Mouse (Mus musculus) hindbrain, embryonic 14.5 days (tissue): ENCODE measurements around the gene N4bp2. TPM values are rescaled to one million over a fixed set of nuclear protein-coding genes. Genes with fewer than 3 reads are reported as not detected.
"Not testable (repeated sequence)": the region's sequence is repeated elsewhere in the genome, so short reads cannot be mapped to it uniquely, and the experiment has no call there.

ENCODE experiments used
- ATAC-seq: fragments of 200-750 bp; cut with Nextera tagmentation; 2 replicates; pipeline ENCODE4 v1.8.0; 2017; ENCODE audit warnings: moderate number of reproducible peaks, mild to moderate bottlenecking, moderate TSS enrichment, moderate library complexity; ENCODE audit not compliant: low FRiP score
- DNase-seq: peaks from one replicate; pipeline ENCODE4 v3.0.0-alpha.2; 2015; ENCODE audit warnings: low spot score
- H3K27ac ChIP-seq: fragments of 300-500 bp; sonication (generic); 2 replicates; pipeline ENCODE4 v1.5.1; 2014; ENCODE audit warnings: mild to moderate bottlenecking, moderate library complexity
- H3K27me3 ChIP-seq: fragments of 300-500 bp; sonication (generic); 2 replicates; pipeline ENCODE4 v1.6.1; 2014; ENCODE audit warnings: mild to moderate bottlenecking, low read length, mixed read lengths; ENCODE audit not compliant: control insufficient read depth, insufficient read depth
- H3K36me3 ChIP-seq: fragments of 300-500 bp; sonication (generic); replicated peaks from 2 replicates; pipeline ENCODE4 v1.6.1; 2014; ENCODE audit not compliant: control insufficient read depth, insufficient read depth
- H3K4me1 ChIP-seq: fragments of 300-500 bp; sonication (generic); replicated peaks from 2 replicates; pipeline ENCODE4 v1.6.1; 2014; ENCODE audit warnings: antibody characterized with exemption, low read length, mixed read lengths; ENCODE audit not compliant: control insufficient read depth, insufficient read depth
- H3K4me2 ChIP-seq: fragments of 300-500 bp; sonication (generic); replicated peaks from 2 replicates; pipeline ENCODE4 v1.6.1; 2014; ENCODE audit warnings: mild to moderate bottlenecking, moderate library complexity
- H3K4me3 ChIP-seq: fragments of 300-500 bp; sonication (generic); replicated peaks from 2 replicates; pipeline ENCODE4 v1.5.1; 2014; ENCODE audit warnings: mild to moderate bottlenecking, low read length
- H3K9ac ChIP-seq: fragments of 300-500 bp; sonication (generic); 2 replicates; pipeline ENCODE4 v1.6.1; 2014
- H3K9me3 ChIP-seq: fragments of 300-500 bp; sonication (generic); 2 replicates; pipeline ENCODE4 v1.6.1; 2016; ENCODE audit warnings: low read length; ENCODE audit not compliant: control insufficient read depth
- WGBS: fragments of 180-500 bp; shearing (Covaris S2); extraction: QIAGEN DNeasy Blood & Tissue Kit; methylation state at CpG from one replicate; pipeline ENCODE4 v1.1.7; 2014; 5-methylcytosine and 5-hydroxymethylcytosine counted together
- polyA plus RNA-seq: library from polyadenylated mRNA; unstranded; fragments of >200 nt; fragmentation: Nextera tagmentation; extraction: Ambion mirVana; gene quantifications from 2 replicates; pipeline ENCODE4 v1.2.1, GENCODE M21; 2014

Gene N4bp2
- polyA plus RNA-seq, 1 experiment from 2014 or later = 26.9 TPM

- Histone ChIP-seq H3K9ac (no peak overlapping the region), H3K27me3 (no peaks in the 10 kb centered on the region), H3K4me3 (no peak overlapping the region), H3K4me1 (peaks cover 5% of the 10 kb centered on the region; the same call in 1 of the 2 replicates), H3K27ac (no peak overlapping the region), H3K36me3 (no peaks in the 10 kb centered on the region), H3K4me2 (peak overlapping the region; percentile 8; the same call in 1 of the 2 replicates), H3K9me3 (no peaks in the 10 kb centered on the region)
- DNase-seq = peak; percentile 74
- no peak for ATAC-seq
Measured at GRCm38 (mm10) chr5:65761921-65762320, 1.4 kb upstream of the N4bp2 start.

GRCm38 (mm10) chr5:65762686-65763085, 635 bp upstream of the N4bp2 start:
- no peaks in the 10 kb centered on the region for H3K9me3 ChIP-seq
- peak overlapping the region; percentile 99 for H3K9ac ChIP-seq
- H3K27me3 ChIP-seq = no peaks in the 10 kb centered on the region
- ATAC-seq (no peak), DNase-seq (no peak)
- peaks cover 5% of the 10 kb centered on the region; the same call in 1 of the 2 replicates for H3K4me1 ChIP-seq
- H3K36me3 ChIP-seq = no peaks in the 10 kb centered on the region
- H3K4me2 ChIP-seq = peak overlapping the region; percentile 81
- 0% methylated on average over 3 of the region's 3 CpGs for WGBS
- H3K27ac ChIP-seq = peak overlapping the region; percentile 100
- H3K4me3 ChIP-seq = peak overlapping the region; percentile 95

GRCm38 (mm10) chr5:65763916-65764785, 830 bp downstream of the N4bp2 start:
- Histone ChIP-seq H3K4me3 (peak overlapping the region; percentile 95), H3K27ac (peak overlapping the region; percentile 100), H3K9ac (peak overlapping the region; percentile 99), H3K4me1 (peaks cover 5% of the 10 kb centered on the region; the same call in 1 of the 2 replicates), H3K9me3 (no peaks in the 10 kb centered on the region), H3K36me3 (no peaks in the 10 kb centered on the region), H3K4me2 (peak overlapping the region; percentile 81), H3K27me3 (no peaks in the 10 kb centered on the region)
- ATAC-seq = peak; percentile 89
- peak; percentile 83 for DNase-seq
- WGBS = 0% methylated on average over 68 of the region's 121 CpGs

- ATAC-seq (peak; percentile 90), DNase-seq (peak; percentile 90)
- Histone ChIP-seq H3K27me3 (no peaks in the 10 kb centered on the region), H3K27ac (peak overlapping the region; percentile 100), H3K9ac (peak overlapping the region; percentile 99), H3K9me3 (no peaks in the 10 kb centered on the region), H3K4me1 (peaks cover 5% of the 10 kb centered on the region; the same call in 1 of the 2 replicates), H3K4me2 (peak overlapping the region; percentile 81), H3K4me3 (peak overlapping the region; percentile 95), H3K36me3 (no peaks in the 10 kb centered on the region)
- WGBS = 4% methylated on average over 36 of the region's 36 CpGs
Measured at GRCm38 (mm10) chr5:65764786-65765634, 1.7 kb downstream of the N4bp2 start.

- WGBS = 51% methylated on average over 5 of the region's 5 CpGs
- peak overlapping the region; percentile 99 for H3K9ac ChIP-seq
- peaks cover 5% of the 10 kb centered on the region; the same call in 1 of the 2 replicates for H3K4me1 ChIP-seq
- DNase-seq (no peak), ATAC-seq (no peak)
- H3K4me3 ChIP-seq = peak overlapping the region; percentile 95
- H3K27ac ChIP-seq = peak overlapping the region; percentile 100
- H3K9me3 ChIP-seq = no peaks in the 10 kb centered on the region
- H3K27me3 ChIP-seq = no peaks in the 10 kb centered on the region
- H3K4me2 ChIP-seq = peak overlapping the region; percentile 81
- H3K36me3 ChIP-seq = no peaks in the 10 kb centered on the region
Measured at GRCm38 (mm10) chr5:65765635-65765911, 2.3 kb downstream of the N4bp2 start.

GRCm38 (mm10) chr5:65768007-65768406, 4.7 kb downstream of the N4bp2 start:
- no peaks in the 10 kb centered on the region for H3K9me3 ChIP-seq
- ATAC-seq (no peak), DNase-seq (no peak)
- no peak overlapping the region for H3K27ac ChIP-seq
- H3K27me3 ChIP-seq = no peaks in the 10 kb centered on the region
- no peak overlapping the region for H3K9ac ChIP-seq
- H3K4me3 ChIP-seq = no peak overlapping the region
- peaks cover 5% of the 10 kb centered on the region; the same call in 1 of the 2 replicates for H3K4me1 ChIP-seq
- no peak overlapping the region for H3K4me2 ChIP-seq
- 91% methylated on average over 5 of the region's 5 CpGs for WGBS
- H3K36me3 ChIP-seq = no peaks in the 10 kb centered on the region

GRCm38 (mm10) chr5:65770065-65770464, 6.7 kb downstream of the N4bp2 start:
- no peak overlapping the region for H3K27ac ChIP-seq
- no peak overlapping the region for H3K9ac ChIP-seq
- no peak overlapping the region for H3K4me2 ChIP-seq
- 93% methylated on average over 7 of the region's 7 CpGs for WGBS
- H3K4me3 ChIP-seq = no peak overlapping the region
- H3K27me3 ChIP-seq = no peaks in the 10 kb centered on the region
- H3K36me3 ChIP-seq = no peaks in the 10 kb centered on the region
- no peak for ATAC-seq
- DNase-seq = no peak
- peaks cover 5% of the 10 kb centered on the region; the same call in 1 of the 2 replicates for H3K4me1 ChIP-seq
- H3K9me3 ChIP-seq = no peaks in the 10 kb centered on the region

- H3K4me2 ChIP-seq = no peak overlapping the region
- peaks cover 3% of the 10 kb centered on the region; the same call in 1 of the 2 replicates for H3K36me3 ChIP-seq
- H3K9me3 ChIP-seq = no peaks in the 10 kb centered on the region
- H3K9ac ChIP-seq = no peak overlapping the region
- 80% methylated on average over 4 of the region's 4 CpGs for WGBS
- no peak overlapping the region for H3K27ac ChIP-seq
- no peaks in the 10 kb centered on the region for H3K27me3 ChIP-seq
- peaks cover 2% of the 10 kb centered on the region; the same call in 1 of the 2 replicates for H3K4me1 ChIP-seq
- H3K4me3 ChIP-seq = no peak overlapping the region
- DNase-seq = no peak
- no peak for ATAC-seq
Measured at GRCm38 (mm10) chr5:65770493-65770892, 7.2 kb downstream of the N4bp2 start.

- H3K4me2 ChIP-seq, H3K27me3 ChIP-seq, ATAC-seq, H3K4me3 ChIP-seq, H3K9me3 ChIP-seq, H3K9ac ChIP-seq, H3K27ac ChIP-seq, DNase-seq, H3K4me1 ChIP-seq: not testable (repeated sequence)
- 88% methylated on average over 3 of the region's 3 CpGs for WGBS
- peaks cover 33% of the 10 kb centered on the region for H3K36me3 ChIP-seq
Measured at GRCm38 (mm10) chr5:65773957-65774356, 10.6 kb downstream of the N4bp2 start.
